Mouse (Mus musculus): Measurements from ENCODE around the gene Abca1.

DNA sequence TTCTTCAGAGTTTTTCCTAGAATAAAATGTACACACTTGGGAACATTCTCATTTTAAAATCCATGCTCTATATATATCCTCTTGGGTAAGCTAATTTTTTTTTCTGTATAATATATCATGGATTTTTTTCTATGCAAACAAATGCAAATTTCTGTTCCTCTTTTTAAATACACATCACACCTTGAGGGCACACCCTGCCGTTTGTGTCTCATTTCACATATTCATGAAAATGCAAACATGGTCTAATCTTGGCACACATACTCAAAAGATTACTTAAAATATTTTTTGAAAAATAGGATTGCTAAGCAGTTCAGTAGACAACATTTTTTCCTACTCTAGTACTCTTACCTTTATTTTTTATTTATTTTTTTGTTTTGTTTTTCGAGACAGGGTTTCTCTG is 10.7 kb upstream of the Abca1 start:
- TF ChIP-seq CTCF (conservative IDR thresholded peaks at IDR 0.05; ENCODE audit: insufficient read depth, insufficient read length, low read depth, low read length) (no peak), POLR2A (IDR thresholded peaks at IDR 0.05; ENCODE audit: low read depth, low read length) (no peak)
